Mouse (Mus musculus): ENCODE data around the gene Dnhd1.

Dnhd1 gene

DNA sequence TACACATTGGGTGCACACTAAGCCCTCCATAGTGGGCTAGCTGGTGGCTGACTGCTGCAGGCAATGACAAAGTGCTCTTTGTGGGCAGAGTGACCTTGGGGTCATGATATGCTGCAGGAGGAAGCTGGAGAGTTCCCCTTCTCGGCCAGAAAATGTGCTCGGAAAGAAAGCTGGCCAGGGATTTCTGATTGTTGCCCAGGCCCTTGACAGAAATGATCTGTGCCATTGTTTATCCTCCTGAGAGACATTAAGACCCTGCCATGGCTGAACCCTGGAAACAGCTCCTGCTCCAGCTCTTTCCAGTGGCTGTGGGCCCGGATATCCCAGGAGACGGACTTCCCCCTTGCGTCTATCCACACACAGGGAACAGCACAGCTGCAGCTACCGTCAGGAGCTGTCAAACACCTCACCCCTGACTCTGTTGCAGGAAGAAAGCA is 117.1 kb downstream of the Dnhd1 start:
- no peak for DNase-seq (ENCODE audit: low read depth, low spot score)
- H3K27me3 ChIP-seq (ENCODE audit: control insufficient read depth, insufficient read depth, low read length, poor library complexity, severe bottlenecking) = no peaks in the 10 kb centered on the region
- H3K36me3 ChIP-seq (ENCODE audit: control insufficient read depth, insufficient read depth, low read length, poor library complexity, severe bottlenecking) = no peaks in the 10 kb centered on the region

- no peaks in the 10 kb centered on the region for H3K36me3 ChIP-seq (ENCODE audit: control insufficient read depth, insufficient read depth, low read length, poor library complexity, severe bottlenecking)
- no peak for DNase-seq (ENCODE audit: low read depth, low spot score)
- H3K27me3 ChIP-seq (ENCODE audit: control insufficient read depth, insufficient read depth, low read length, poor library complexity, severe bottlenecking) = no peaks in the 10 kb centered on the region
These were observed 119.3 kb downstream of the Dnhd1 start for GRCm38 (mm10) chr7:105769959-105770358.
